Mouse (Mus musculus) G1E (cell line): ENCODE measurements around the gene Agap1.

ENCODE experiments used
- CTCF ChIP-seq: IDR thresholded peaks from 2 replicates; pipeline ENCODE4 v1.5.1; 2012; ENCODE audit warnings: low read depth, low read length, inconsistent platforms, mixed read lengths
- GATA1 ChIP-seq: IDR thresholded peaks from 2 replicates; pipeline ENCODE4 v1.6.1; 2012; ENCODE audit warnings: borderline replicate concordance, low read length, inconsistent platforms, mixed read lengths
- TAL1 ChIP-seq: conservative IDR thresholded peaks from 2 replicates; pipeline ENCODE4 v1.6.1; 2012; ENCODE audit warnings: low read depth, low read length, inconsistent platforms, mixed read lengths

GRCm38 (mm10) chr1:89933028-89933427 is 478.4 kb downstream of the Agap1 start:
- no peak for TF ChIP-seq CTCF
- TF ChIP-seq GATA1: no peak
- TF ChIP-seq TAL1: no peak
